Mouse (Mus musculus) spleen, adult 10 weeks (tissue): ENCODE measurements around the gene Slc5a4b. TPM values are rescaled to one million over a fixed set of nuclear protein-coding genes. Genes with fewer than 3 reads are reported as not detected.

Experiments
- polyA plus RNA-seq: library from polyadenylated mRNA; stranded (reverse); fragments of 350-450 nt; fragmentation: Illumina TruSeq; extraction: RNeasy Lipid Tissue Mini Kit (QIAGEN cat#74804); gene quantifications from one replicate; pipeline ENCODE4 v1.2.3, GENCODE M21; 2015; ENCODE audit warnings: low replicate concordance; ENCODE audit not compliant: insufficient read depth

Slc5a4b gene
- not detected for polyA plus RNA-seq

GRCm38 (mm10) chr10:76110861-76111260, at the start of gene Slc5a4b:
Slc5a4b (minus strand) TSS chr10:76110961.

DNA sequence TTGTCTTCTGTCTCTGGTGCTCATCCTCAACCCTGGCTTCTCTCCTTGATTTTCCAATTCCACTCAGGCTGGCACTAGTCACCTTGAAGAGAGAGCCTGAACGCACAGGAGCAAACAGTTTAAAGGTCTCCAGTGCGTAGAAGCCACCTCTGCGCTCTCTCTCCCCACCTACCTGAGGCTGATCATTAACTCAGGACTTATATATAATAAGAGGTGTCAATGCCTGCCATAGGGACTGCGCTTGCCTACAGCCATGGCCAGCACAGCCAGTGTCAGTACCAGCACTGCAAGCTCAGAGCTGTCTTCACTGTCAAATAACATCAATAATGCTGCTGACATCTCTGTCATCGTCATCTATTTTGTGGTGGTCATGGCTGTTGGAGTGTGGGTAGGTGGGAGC, 36.5 kb upstream of the Slc5a4b start, which contains the start of gene Slc5a4a:
Gene Slc5a4a (plus strand): TSS at position 174 of the 400 bp plus-strand sequence.

DNA sequence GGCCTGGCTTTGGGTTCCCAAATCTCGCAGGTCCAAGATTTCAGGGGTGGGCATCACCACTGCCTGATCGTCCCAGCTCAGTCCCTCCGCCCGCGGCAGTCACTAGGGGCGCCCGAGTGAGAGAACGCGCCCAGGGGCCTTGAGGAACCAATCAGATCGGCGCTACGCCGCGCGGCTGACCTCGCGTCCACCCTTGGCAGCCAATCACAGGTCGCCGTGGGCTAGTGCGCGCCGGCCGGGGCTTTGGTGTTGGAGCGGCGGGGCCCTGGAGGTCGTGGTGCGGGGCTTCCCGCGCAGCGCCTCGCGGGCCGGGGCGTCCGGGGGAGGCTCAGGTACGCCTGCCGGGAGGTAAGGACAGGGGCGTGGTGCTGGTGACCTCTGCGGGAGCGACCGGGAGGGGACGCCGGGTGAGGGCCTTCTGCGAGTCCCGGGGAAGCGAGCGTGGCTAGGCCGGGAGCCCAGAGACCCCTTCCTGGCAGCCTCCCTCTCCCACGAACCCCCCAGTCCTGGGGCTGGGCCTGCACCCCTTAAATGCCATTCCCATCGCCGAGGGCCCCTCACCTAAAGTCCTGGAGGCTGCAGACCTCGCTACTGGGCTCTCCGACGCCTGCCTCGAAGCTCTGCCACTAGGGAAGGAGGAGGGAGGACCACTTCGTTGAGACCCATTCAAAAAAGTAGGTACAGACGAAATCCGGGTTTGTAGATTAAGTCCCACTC, 78.2 kb downstream of the Slc5a4b start, which contains the start of gene Zfp280b:
Gene Zfp280b (plus strand): TSS at position 249 of the 717 bp plus-strand sequence.

Other genes starting within 250 kb of the Slc5a4b start
- 9.6 TPM for gene Derl3, start 217.5 kb downstream of the Slc5a4b start, polyA plus RNA-seq
- gene Smarcb1, start 189.3 kb downstream of the Slc5a4b start, polyA plus RNA-seq: 46.5 TPM
- 16.9 TPM for gene Chchd10, start 177.8 kb downstream of the Slc5a4b start, polyA plus RNA-seq
- gene Mmp11, start 174.5 kb downstream of the Slc5a4b start, polyA plus RNA-seq: 2.9 TPM
- gene Gm867, start 170.3 kb downstream of the Slc5a4b start, polyA plus RNA-seq: 3.4 TPM
- 49.1 TPM for gene Vpreb3, start 167.9 kb downstream of the Slc5a4b start, polyA plus RNA-seq
- gene Gm5134, start 156.4 kb downstream of the Slc5a4b start, polyA plus RNA-seq: 1.8 TPM
- 17.0 TPM for gene Zfp280b, start 78.3 kb downstream of the Slc5a4b start, polyA plus RNA-seq
- gene Slc5a4a, start 36.5 kb upstream of the Slc5a4b start, polyA plus RNA-seq: not detected
- gene Prmt2, start 126.9 kb upstream of the Slc5a4b start, polyA plus RNA-seq: 8.7 TPM
- 0.41 TPM for gene S100b, start 142.9 kb upstream of the Slc5a4b start, polyA plus RNA-seq
- gene Dip2a, start 234.3 kb upstream of the Slc5a4b start, polyA plus RNA-seq: 5.4 TPM